Mouse (Mus musculus) adrenal gland, postnatal 10 days (tissue): ENCODE data around the gene Apc2. TPM values are rescaled to one million over a fixed set of nuclear protein-coding genes. Genes with fewer than 3 reads are reported as not detected.

Source experiments
- DNase-seq: peaks from one replicate; pipeline ENCODE4 v3.0.0; 2021; ENCODE audit warnings: mixed read lengths
- total RNA-seq, 2 experiments: library from RNA; stranded (reverse); gene quantifications; 2 replicates each; pipeline ENCODE4 v1.2.3; 2021

Apc2 gene
- total RNA-seq, 2 experiments from 2014 or later: 2.7 to 5.6 TPM

DNA sequence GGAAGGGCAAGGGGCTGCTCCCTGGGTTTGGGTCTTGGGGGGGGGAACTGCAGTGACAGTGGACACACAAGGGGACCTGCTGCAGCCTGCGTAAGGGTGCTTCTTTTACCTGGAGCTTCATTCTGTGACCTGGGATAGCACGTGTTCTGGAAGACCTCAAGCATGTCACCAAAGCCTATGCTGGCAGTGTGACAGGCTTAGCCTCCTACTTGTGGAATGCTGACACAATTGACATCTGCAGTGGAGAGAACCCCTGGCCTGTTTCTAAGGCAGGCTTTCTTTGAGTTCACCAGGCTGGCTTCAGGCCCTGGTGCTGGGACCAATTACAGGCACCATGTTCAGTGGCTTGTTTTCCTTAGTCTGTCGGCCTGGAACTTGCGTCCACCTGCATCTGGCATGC lies 1.5 kb upstream of the Apc2 start:
- DNase-seq: no peak

DNA sequence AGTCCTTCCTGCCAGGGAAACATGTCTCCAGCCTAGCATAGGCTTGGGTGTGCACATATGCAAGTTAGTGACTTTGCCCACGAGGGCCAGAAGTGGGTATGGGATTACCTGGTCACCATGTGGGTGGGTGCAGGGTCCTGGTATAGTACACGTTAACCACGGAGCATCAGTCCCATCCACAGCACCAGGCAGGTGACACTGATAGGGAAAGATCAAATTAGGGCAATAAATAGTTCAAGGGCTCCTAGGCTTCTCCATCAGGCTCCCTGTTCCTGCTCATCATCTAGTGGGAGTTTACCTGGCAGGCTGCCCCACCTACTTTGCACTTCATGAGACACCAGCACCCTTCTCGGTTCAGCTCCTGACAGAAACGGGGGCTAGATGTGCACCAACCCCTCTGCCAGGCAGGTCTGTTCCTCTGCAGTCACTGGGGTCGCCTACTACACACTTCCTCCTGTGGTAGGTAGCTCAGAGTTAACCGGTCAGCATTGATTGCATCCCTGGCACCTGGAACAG lies 931 bp upstream of the Apc2 start:
- DNase-seq: no peak

DNA sequence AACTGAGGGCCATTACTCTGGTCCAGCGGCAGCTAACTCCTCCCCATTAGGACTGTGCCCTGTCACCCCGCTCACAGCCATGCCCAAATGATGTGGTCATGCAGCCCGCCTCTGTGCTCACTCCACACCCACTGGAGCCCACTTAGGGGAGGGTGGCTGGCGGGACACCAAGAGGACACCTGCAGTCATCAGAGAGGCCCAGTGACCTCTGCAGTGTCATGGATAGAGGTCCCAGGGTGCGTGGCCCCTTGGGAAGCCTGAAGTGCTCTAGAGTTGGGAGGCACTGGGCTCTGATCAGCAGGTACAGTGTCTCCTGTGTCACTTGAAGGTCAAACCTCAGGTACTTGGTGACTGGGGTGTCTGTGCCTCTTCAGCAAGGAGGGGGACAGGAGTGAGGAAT lies 1.0 kb downstream of the Apc2 start:
- DNase-seq: no peak

DNA sequence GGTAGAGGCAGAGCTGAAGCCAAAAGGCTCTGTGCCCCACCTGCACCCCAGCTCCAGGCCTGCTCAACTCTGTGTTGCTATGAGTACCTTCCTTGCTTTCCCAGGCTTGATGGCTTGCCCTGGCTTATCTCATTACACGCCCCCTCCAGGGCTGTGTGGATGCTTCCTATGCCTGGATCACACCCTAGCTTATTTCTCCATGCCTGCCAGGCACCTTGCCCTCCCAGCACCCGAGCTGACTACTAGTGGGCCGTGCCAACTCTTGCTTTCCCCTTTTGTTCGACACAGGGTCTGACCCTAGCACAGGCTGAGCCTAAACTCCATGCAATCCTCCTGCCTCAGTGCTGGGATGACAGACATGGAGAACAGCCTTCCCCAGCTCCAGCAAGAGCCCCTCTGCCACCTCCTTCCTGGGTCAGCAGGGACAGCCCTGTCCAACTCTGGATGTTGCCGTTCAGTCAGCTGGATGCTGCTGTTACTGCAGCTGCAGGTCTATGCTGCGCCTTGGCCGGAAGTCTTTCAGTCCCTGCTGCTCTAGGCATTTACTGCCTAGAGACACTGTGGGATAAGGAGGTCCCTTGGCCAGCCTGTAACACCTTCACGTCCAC lies 1.9 kb downstream of the Apc2 start:
- DNase-seq: no peak

DNA sequence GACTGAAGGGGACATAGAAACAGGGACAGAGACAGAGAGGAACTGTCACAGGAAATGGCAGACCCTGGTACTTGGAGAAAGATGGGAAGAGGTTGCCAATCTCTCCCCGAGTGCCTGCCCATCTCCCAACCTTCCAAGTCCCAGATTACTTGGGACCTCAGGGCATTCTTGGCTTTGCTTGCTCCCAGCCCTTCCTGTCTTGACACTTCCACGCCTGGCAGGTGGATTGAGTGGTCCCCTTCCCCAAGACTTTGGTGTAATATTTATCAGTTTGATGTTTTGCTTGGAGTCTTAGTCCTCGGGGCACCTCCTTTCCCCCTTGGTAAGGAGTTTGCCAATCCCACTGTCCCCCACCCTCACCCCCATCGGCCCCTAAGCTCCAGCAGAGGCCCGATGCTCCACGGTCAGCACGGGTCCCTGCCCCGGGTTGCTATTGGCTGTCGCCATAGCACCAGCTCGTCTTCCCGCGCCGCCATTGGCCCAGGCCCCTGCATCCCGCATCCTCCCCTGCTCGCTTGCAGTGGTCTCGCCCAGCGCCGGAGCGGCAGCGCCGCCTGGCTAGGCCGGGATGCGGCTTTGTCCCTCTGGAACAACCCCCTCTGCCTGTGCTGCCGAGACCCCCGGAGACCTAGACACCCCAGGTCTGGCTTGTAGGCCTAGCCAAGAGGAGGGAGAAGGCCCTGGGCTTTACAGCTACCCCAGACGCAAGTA lies 2.9 kb downstream of the Apc2 start:
- DNase-seq: peak; percentile 67

DNA sequence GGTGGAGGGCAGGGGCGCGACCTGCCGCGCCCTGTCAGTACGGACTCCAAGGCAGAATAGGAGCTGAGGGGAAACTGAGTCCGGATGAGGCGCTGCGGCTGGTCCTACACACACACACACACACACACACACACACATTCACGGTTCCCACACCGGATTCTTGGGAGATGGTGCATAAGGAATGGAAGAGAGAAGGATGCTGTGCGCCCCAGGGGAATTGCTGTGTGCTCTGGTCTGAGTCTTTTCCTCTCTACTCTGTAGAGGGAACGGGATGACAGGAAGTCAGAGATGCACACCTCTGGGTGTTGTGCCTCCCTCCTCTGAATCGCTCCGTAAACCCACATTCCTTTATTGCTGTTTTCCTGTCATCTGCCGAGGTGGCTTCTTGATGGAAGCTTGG lies 3.5 kb downstream of the Apc2 start:
- no peak for DNase-seq

DNA sequence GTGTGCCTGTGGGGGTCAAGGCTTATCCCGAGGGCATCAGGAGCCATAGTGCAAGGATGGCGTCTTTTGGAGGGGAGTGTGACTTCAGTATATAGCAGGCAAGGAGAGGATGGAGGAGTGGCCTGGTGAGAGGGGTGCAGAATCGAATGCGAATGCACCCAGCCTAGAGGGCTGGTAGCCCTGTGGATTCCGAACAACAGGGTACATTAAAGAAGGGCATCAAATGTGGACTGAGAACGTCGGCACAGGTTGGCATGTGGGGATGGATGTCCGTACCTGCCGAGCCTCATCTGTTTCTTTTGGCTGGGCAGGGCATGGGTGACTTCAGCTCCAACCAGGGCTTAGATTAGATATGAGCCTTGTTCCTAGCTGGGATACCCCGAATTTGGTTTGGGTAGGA lies 4.0 kb downstream of the Apc2 start:
- DNase-seq: no peak

DNA sequence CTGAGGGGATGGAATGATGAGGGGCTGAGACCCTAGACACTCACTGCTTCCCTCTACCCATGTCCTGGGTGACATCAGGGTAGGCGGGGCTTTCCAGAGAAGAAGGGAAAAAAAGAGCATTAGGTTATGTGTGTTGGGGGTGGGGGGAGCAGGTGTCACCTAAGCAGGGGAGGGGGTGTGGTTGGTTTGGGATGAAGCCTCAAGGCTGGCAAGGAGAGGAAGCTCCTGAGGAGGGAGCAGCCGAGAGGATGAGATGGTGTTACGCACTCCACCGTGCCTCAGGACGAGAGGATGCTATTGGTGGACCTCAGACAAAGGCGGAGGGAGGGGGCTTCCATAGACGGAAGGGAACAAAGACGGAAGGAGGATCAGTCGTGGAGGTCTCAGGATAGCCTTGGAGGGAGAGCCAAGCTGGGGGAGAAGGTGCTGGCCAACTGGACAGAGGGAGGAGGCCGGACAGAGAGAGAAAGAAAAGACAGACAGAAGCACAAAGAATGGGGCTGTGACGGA lies 5.0 kb downstream of the Apc2 start:
- DNase-seq: no peak

DNA sequence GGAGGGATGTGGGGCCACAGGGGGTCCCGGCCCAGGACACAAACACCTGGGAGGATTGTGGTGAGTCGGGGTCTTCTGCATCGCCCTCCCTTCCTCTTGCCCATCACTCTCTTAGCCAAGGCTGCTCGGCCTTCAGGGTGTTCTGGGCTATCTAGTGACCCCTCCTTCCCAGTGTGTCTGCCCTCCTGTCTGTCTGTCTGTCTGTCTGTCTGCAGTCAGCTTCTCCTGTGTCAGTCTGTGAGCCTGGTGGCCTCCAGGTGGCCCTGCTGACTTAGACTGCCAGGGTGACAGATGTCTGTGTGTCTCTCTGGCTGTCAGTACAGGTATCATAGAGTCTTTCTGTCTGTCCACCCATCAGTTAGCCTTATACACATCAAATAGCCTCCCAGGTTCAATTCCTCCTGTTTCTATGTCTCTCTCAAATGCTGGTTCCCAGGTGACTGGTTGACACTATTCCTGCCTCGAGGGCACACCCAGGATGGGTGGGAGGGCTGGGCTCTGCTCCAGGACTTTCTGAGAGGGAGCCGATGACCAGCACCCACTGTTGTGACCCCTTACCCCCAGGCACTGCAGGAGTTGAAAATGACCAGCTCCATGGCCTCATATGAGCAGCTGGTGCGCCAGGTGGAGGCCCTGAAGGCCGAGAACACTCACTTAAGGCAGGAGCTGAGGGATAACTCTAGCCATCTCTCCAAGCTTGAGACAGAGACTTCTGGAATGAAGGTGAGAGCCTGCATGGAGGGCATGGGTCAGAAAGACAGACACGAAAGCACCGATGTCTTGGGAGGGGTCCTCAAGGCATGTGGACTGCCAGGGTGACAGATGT lies 5.7 kb downstream of the Apc2 start:
- no peak for DNase-seq

DNA sequence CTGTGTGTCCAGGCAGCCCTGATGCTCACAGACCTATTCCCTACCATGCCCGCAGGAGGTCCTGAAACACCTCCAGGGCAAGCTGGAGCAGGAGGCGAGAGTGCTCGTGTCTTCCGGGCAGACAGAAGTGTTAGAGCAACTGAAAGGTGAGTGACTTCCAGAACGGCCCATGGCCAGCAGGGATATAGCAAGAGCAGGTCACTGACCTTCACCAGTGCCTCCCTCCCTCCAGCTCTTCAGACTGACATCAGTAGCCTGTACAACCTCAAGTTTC lies 6.2 kb downstream of the Apc2 start:
- DNase-seq: no peak

DNA sequence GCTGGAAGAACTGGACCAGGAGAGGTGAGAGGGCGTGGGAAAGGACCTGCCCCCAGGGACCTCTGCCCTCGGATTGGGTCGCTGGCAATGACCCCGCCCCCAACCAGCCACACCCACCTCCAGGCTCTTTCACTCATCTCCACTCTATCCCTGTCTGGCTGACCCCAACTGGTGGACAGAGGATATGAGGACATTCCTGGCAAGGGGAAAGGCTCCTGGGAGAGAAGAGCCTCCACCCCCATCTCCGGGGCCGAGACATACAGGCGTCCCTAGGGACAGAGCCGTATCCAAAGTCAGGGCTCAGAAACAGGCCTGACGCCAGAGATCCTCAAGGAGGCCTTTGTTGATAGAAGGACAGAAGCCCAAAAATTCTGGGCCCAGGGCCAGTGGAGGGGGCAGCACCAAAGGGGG lies 6.7 kb downstream of the Apc2 start:
- peak; percentile 85 for DNase-seq

DNA sequence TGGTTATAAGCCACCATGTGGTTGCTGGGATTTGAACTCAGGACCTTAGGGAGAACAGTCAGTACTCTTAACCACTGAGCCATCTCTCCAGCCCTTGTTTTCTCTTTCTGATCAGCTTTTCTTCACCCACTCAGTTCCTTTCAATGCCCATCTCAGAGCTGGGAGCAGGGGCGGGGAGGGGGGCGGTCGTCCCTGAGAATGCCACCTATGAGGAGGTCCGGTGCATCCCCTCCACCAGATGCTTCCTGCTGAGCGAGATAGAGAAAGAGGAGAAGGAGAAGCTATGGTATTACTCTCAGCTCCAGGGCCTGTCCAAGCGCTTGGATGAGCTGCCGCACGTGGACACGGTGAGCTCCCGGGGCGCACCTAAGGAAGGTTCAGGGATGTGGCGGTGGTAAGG lies 8.7 kb downstream of the Apc2 start:
- DNase-seq: no peak

DNA sequence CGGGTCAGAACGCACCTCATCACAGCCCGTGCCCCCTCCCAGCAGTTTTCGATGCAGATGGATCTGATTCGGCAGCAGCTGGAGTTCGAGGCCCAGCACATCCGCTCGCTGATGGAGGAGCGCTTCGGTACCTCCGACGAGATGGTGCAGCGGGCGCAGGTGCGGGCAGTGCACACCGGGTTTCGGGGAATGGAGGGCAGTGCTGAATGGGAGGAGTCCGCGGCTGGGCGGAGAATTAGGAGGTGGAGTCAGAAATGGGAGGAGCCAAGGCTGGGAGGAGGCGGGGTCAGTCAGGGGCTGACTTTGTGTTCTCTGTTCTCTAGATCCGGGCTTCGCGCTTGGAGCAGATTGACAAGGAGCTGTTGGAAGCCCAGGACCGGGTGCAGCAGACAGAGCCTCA lies 9.1 kb downstream of the Apc2 start:
- DNase-seq: peak; percentile 49

DNA sequence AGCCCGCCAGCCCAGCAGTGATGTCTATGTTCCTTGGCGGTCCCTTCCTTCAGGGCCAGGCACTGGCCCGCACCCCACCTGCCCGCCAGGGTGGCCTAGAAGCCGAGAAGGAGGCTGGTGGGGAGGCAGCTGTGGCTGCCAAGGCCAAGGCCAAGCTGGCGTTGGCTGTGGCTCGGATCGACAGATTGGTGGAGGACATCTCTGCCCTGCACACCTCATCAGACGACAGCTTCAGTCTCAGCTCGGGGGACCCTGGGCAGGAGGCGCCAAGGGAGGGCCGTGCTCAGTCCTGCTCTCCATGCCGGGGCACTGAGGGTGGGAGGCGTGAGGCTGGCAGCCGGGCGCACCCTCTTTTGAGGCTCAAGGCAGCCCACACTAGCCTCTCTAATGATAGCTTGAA lies 15.8 kb downstream of the Apc2 start:
- no peak for DNase-seq

DNA sequence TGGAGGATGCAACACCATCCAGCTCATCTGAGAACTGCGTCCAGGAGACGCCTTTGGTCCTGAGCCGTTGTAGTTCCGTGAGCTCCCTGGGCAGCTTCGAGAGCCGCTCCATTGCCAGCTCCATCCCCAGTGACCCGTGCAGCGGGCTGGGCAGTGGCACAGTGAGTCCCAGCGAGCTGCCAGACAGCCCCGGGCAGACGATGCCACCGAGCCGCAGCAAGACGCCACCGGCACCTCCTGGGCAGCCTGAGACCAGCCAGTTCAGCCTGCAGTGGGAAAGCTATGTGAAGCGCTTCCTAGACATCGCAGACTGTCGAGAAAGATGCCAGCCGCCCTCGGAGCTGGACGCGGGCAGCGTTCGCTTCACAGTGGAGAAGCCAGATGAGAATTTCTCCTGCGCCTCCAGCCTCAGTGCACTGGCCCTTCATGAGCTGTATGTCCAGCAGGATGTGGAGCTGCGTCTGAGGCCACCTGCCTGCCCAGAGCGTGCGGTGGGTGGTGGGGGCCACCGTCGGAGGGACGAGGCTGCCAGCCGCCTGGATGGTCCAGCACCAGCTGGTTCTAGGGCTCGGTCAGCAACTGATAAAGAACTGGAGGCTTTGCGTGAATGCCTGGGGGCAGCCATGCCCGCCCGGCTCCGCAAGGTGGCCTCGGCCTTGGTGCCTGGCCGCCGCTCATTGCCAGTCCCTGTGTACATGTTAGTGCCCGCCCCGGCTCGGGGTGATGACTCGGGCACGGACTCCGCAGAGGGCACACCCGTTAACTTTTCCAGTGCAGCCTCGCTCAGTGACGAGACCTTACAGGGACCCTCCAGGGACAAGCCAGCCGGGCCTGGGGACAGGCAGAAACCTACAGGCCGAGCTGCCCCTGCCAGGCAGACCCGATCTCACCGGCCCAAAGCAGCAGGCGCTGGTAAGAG lies 17.1 kb downstream of the Apc2 start:
- DNase-seq: no peak

DNA sequence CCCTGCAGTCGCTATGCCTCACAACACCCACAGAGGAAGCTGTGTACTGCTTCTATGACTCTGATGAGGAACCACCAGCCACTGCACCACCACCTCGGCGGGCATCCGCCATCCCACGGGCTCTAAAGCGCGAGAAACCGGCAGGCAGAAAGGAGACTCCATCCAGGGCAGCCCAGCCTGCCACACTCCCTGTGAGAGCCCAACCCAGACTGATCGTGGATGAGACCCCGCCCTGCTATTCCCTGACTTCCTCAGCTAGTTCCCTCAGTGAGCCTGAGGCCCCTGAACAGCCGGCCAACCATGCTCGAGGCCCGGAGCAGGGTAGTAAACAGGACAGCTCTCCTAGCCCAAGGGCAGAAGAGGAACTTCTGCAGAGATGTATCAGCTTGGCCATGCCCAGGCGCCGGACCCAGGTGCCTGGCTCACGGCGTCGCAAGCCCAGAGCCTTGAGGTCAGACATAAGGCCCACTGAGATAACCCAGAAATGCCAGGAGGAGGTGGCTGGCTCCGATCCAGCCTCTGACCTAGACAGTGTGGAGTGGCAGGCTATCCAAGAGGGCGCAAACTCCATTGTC lies 17.9 kb downstream of the Apc2 start:
- DNase-seq: no peak

DNA sequence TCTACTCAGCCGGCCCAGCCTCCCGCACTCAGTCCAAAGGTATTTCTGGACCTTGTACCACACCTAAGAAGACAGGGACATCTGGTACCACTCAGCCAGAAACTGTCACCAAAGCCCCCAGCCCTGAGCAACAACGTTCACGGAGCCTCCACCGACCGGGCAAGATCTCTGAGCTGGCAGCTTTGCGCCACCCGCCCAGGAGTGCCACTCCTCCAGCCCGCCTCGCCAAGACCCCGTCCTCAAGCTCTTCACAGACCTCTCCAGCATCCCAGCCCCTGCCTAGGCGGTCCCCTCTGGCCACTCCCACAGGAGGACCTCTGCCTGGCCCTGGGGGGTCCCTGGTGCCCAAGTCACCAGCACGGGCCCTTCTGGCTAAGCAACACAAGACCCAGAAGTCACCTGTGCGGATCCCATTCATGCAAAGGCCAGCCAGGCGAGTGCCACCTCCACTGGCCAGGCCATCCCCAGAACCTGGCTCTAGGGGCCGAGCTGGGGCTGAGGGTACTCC lies 18.8 kb downstream of the Apc2 start:
- no peak for DNase-seq

DNA sequence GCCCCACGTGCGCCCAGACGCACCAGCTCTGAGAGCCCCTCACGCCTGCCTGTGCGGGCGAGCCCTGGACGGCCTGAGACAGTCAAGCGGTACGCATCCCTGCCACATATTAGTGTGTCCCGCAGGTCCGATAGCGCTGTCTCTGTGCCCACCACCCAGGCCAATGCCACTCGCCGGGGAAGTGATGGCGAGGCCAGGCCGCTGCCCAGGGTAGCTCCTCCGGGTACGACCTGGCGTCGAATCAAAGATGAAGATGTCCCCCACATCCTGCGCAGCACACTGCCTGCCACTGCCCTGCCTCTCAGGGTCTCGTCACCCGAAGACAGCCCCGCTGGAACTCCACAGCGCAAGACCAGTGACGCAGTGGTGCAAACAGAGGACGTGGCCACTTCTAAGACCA lies 19.5 kb downstream of the Apc2 start:
- no peak for DNase-seq

DNA sequence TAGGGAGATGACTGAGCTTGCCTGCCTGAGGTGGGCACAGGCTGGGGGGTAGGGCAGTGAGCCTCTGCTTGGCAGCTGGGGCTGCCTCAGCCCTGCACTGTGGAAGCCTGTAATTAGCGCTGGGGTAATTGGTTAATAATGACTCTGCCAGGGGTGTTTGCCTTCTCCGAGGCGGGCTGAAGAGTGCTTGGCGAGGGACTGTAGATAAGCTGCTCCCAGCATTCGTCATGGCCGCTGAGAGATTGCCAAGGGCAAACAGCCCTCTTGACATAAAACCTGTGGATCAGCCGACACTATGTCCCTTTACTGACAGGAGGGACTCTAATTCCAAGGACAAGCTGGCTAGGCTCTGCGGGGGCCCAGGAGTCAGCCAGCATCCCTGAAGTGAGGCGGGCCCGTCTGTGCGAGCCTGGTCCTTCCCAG lies 20.6 kb downstream of the Apc2 start:
- no peak for DNase-seq

DNA sequence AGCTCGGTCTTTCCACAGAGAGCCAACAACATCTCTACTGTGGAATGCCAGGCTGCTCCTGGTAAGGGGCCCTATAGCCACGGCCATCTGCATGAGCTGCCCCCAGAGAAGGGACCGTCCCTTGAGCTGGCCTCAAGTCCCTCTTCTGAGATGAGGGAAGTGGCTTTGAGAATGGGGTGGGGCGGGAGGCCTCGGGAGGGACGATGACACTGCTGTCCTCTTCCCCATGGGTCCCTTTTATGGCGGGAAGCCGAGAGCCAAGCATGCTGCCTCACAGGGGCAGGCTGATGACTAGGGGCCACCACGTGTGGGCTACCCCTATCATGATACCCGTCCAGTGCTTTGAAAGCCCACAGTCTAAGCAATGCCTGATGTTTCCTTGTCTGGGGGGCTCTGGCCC lies 21.2 kb downstream of the Apc2 start:
- DNase-seq: no peak

DNA sequence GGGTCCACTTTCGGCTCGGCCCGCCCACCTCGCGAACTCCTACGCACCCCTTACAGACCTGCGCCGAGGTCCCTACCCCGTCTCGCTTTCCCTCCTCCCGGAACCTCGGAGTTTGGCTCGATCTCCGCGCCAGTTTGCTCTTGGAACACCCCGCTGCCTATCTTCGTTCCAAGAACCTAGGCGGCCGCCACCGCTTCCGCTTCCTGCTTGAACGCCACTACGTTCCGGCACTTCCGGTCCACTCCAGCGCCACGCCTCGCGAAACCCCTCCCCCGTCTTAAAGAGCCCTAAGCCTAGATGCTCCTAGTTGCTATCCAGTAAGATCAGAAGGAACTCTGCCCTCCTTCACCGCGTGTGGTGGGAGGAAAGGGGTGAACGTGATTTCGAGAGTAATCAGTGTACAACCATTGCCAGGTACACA lies 24.6 kb downstream of the Apc2 start, which contains the start of gene 2310011J03Rik:
Gene 2310011J03Rik (minus strand): TSS at position 198 of the 421 bp plus-strand sequence.
- DNase-seq: peak; percentile 95
